Mouse (Mus musculus) lung, embryonic 14.5 days (tissue): Measurements from ENCODE around the gene H2-Oa. TPM values are rescaled to one million over a fixed set of nuclear protein-coding genes. Genes with fewer than 3 reads are reported as not detected.

ENCODE experiments used
- ATAC-seq: fragments of 200-750 bp; cut with Nextera tagmentation; 2 replicates; pipeline ENCODE4 v1.8.0; 2017; ENCODE audit warnings: mild to moderate bottlenecking, moderate TSS enrichment, moderate library complexity; ENCODE audit not compliant: insufficient read depth
- DNase-seq: peaks from one replicate; pipeline ENCODE4 v3.0.0-alpha.2; 2015
- H3K27ac ChIP-seq: fragments of 300-500 bp; sonication (generic); 2 replicates; pipeline ENCODE4 v1.5.1; 2014; ENCODE audit warnings: low read depth, mild to moderate bottlenecking, moderate library complexity
- H3K27me3 ChIP-seq: fragments of 300-500 bp; sonication (generic); 2 replicates; pipeline ENCODE4 v1.6.1; 2014; ENCODE audit warnings: low read length, control low read depth; ENCODE audit not compliant: insufficient read depth
- H3K36me3 ChIP-seq: fragments of 300-500 bp; sonication (generic); 2 replicates; pipeline ENCODE4 v1.6.1; 2014; ENCODE audit warnings: control low read depth; ENCODE audit not compliant: insufficient read depth
- H3K4me1 ChIP-seq: fragments of 300-500 bp; sonication (generic); 2 replicates; pipeline ENCODE4 v1.6.1; 2014; ENCODE audit warnings: antibody characterized with exemption, control low read depth; ENCODE audit not compliant: insufficient read depth
- H3K4me2 ChIP-seq: fragments of 300-500 bp; sonication (generic); 2 replicates; pipeline ENCODE4 v1.6.1; 2014; ENCODE audit warnings: mild to moderate bottlenecking
- H3K4me3 ChIP-seq: fragments of 300-500 bp; sonication (generic); 2 replicates; pipeline ENCODE4 v1.5.1; 2014; ENCODE audit warnings: low read depth, low read length
- H3K9ac ChIP-seq: fragments of 300-500 bp; sonication (generic); 2 replicates; pipeline ENCODE4 v1.6.1; 2014
- H3K9me3 ChIP-seq: fragments of 300-500 bp; sonication (generic); 2 replicates; pipeline ENCODE4 v1.6.1; 2016; ENCODE audit warnings: low read depth, low read length, control low read depth
- CTCF ChIP-seq: IDR thresholded peaks from 2 replicates; pipeline ENCODE4 v1.5.1; 2016; ENCODE audit warnings: antibody characterized with exemption, low read depth
- WGBS: fragments of 180-500 bp; shearing (Covaris S2); extraction: QIAGEN DNeasy Blood & Tissue Kit; methylation state at CpG from one replicate; pipeline ENCODE4 v1.1.7; 2014; 5-methylcytosine and 5-hydroxymethylcytosine counted together
- polyA plus RNA-seq: library from polyadenylated mRNA; unstranded; fragments of >200 nt; fragmentation: Nextera tagmentation; extraction: Ambion mirVana; gene quantifications from 2 replicates; pipeline ENCODE4 v1.2.1, GENCODE M21; 2014

The H2-Oa gene
- polyA plus RNA-seq, 1 experiment from 2014 or later = 0.26 TPM

DNA sequence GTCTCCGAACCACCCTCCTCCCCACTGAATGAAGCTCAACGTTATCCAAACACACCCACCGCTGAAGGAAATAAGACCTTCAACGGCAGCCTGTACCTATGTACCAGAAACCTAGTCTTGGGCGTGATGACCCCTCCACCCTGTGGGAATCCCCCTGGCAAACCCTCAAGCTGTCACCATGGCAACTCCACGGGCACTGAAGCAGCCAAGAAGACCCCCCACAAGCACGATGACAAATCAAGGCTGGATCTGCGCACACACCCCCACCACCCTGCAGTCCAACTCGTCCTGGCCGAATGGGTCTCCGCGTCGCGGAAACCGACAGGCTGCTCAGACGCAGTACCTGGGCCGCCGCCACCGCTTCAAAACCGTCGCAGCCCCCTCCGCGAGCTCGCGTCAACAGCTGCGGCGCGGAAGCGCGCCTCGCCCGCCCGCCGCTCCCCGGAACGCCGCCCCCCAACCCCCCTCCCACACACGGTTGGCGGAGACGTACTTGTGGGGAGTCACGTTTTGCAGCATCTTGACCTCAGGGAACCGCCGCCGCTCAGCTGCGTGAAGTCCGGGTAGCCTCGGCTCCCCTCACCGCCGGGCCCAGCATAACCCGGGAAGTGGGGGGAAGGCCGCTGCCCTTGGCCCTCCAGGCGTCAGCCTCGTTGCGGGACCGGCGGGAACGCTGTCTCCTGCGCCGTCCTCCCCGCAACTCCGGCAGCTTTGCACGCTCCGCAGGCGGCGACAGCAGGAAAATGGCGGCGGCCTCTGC is 26.2 kb downstream of the H2-Oa start:
- ATAC-seq (no peak), DNase-seq (peak; percentile 50)
- 1% methylated on average over 67 of the region's 67 CpGs for WGBS
- Histone ChIP-seq H3K9me3 (no peaks in the 10 kb centered on the region), H3K4me1 (0 out of 2 replicates have a peak, but pooled peaks cover 5% of the 10 kb centered on the region), H3K4me2 (peak overlapping the region; percentile 99), H3K9ac (peak overlapping the region; percentile 94), H3K36me3 (peaks cover 60% of the 10 kb centered on the region), H3K4me3 (peak overlapping the region; percentile 100), H3K27ac (peak overlapping the region; percentile 100), H3K27me3 (no peaks in the 10 kb centered on the region)
- no peak for TF ChIP-seq CTCF

DNA sequence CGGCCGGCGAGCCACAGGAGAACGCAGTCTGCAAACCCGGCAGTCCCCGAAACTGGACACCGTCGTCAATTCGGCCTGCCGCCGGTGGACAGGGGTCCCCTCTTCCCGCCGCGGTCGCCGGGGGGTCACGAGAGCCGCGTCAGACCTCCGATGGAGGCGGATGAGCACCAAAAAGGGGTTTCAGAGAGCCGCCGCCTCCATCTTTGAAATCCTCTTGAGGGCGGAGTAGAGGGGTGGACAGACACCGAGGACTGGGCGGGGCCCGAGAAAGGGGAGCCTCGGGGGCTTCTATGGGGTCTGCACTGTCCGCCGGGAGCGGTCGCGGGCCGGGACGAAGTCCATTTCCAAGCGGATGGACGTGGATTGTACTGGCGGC is 26.7 kb downstream of the H2-Oa start:
- no peaks in the 10 kb centered on the region for H3K9me3 ChIP-seq
- TF ChIP-seq CTCF = 0 out of 2 replicates have a peak, but pooled peaks have one; percentile 6
- H3K9ac ChIP-seq = peak overlapping the region; percentile 94
- peak overlapping the region; percentile 99 for H3K4me2 ChIP-seq
- peaks cover 55% of the 10 kb centered on the region for H3K36me3 ChIP-seq
- 3% methylated on average over 38 of the region's 38 CpGs for WGBS
- peak overlapping the region; percentile 100 for H3K4me3 ChIP-seq
- DNase-seq = no peak
- no peak for ATAC-seq
- no peaks in the 10 kb centered on the region for H3K27me3 ChIP-seq
- peak overlapping the region; percentile 100 for H3K27ac ChIP-seq
- H3K4me1 ChIP-seq = 0 out of 2 replicates have a peak, but pooled peaks cover 5% of the 10 kb centered on the region

DNA sequence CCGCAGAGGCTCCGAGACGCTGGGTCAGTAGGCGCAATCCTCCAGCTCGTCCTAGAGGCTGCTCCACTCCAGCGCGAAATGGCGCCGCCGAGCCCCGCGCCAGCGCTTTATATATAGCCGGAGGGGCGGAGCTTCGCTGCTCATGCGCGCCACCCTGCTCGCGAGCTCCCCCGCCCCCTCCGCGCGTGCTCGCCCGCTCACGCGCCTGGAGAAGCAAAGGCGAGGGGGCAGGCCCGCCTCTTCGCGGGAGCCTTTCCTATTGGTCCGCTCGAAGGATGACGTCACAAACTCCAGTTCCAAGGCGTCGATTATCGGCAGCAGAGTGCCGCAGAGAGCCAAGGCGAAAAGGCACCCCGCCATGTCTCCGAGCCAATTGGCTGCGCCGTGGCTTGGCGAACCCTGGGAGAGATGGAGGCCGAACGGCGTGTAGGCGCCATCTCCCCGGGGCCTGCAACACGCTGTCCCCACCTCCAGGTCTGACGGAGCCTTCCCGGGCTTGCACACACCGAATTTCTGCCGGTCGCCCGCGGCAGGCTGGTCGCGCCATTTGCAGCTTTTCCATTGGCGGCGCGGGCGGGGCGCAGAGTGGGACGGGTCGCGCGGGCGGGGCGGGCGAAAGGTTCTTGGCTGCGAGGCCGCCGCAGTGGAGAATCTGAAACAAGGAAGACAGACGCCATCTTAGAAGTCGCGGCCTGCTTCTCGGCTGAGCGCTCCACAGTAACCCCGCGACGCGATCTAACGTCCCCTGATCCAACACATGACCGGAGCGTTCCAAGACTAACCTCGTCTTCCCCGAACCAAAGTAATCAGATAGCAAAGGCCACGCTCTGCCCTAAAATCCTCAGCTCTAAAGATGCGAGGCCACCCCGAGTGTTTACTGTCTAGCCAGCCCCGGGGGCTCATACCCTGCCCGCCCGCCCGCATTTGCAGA is 27.4 kb downstream of the H2-Oa start, which contains the start of gene H2-DMa:
H2-DMa (plus strand) TSS at position 293 of the 931 bp plus-strand sequence.
- no peak for TF ChIP-seq CTCF
- no peaks in the 10 kb centered on the region for H3K9me3 ChIP-seq
- ATAC-seq (peak; percentile 68), DNase-seq (peak; percentile 100)
- H3K27me3 ChIP-seq = no peaks in the 10 kb centered on the region
- H3K4me1 ChIP-seq = 0 out of 2 replicates have a peak, but pooled peaks cover 5% of the 10 kb centered on the region
- peak within 1 kb of the TSS; percentile 94 for H3K9ac ChIP-seq
- H3K4me2 ChIP-seq = peak within 1 kb of the TSS; percentile 99
- peaks cover 48% of the 10 kb centered on the region for H3K36me3 ChIP-seq
- peak within 1 kb of the TSS; percentile 100 for H3K27ac ChIP-seq
- peak within 1 kb of the TSS; percentile 100 for H3K4me3 ChIP-seq
- WGBS = under 1% methylated on average over 96 of the region's 96 CpGs

GRCm38 (mm10) chr17:34120180-34120723 is 28.1 kb downstream of the H2-Oa start:
- peak; percentile 12 for ATAC-seq
- Histone ChIP-seq H3K36me3 (peaks cover 41% of the 10 kb centered on the region), H3K4me2 (peak overlapping the region; percentile 99), H3K27ac (peak overlapping the region; percentile 100), H3K27me3 (no peaks in the 10 kb centered on the region), H3K4me3 (peak overlapping the region; percentile 100), H3K4me1 (0 out of 2 replicates have a peak, but pooled peaks cover 5% of the 10 kb centered on the region), H3K9ac (peak overlapping the region; percentile 92), H3K9me3 (no peaks in the 10 kb centered on the region)
- DNase-seq = peak; percentile 92
- WGBS = under 1% methylated on average over 40 of the region's 42 CpGs
- no peak for TF ChIP-seq CTCF

GRCm38 (mm10) chr17:34120814-34121171 is 28.7 kb downstream of the H2-Oa start:
- peak overlapping the region; percentile 99 for H3K4me2 ChIP-seq
- H3K36me3 ChIP-seq = peaks cover 37% of the 10 kb centered on the region
- WGBS = 1% methylated on average over 31 of the region's 31 CpGs

GRCm38 (mm10) chr17:34121172-34121878 is 29.2 kb downstream of the H2-Oa start:
- Histone ChIP-seq H3K27me3 (no peaks in the 10 kb centered on the region), H3K36me3 (peaks cover 37% of the 10 kb centered on the region), H3K9me3 (no peaks in the 10 kb centered on the region), H3K27ac (peak overlapping the region; percentile 100), H3K4me1 (0 out of 2 replicates have a peak, but pooled peaks cover 5% of the 10 kb centered on the region), H3K4me3 (peak overlapping the region; percentile 100), H3K9ac (peak overlapping the region; percentile 92), H3K4me2 (peak overlapping the region; percentile 99)
- DNase-seq (peak; percentile 90), ATAC-seq (peak; percentile 29)
- TF ChIP-seq CTCF = no peak
- under 1% methylated on average over 34 of the region's 35 CpGs for WGBS

More at GRCm38 (mm10) chr17:34120814-34121171, 28.7 kb downstream of the H2-Oa start:
- no peaks in the 10 kb centered on the region for H3K9me3 ChIP-seq
- H3K4me1 ChIP-seq = 0 out of 2 replicates have a peak, but pooled peaks cover 5% of the 10 kb centered on the region
- H3K27me3 ChIP-seq = no peaks in the 10 kb centered on the region
- peak overlapping the region; percentile 100 for H3K27ac ChIP-seq
- DNase-seq = no peak
- H3K4me3 ChIP-seq = peak overlapping the region; percentile 100
- peak; percentile 14 for ATAC-seq
- H3K9ac ChIP-seq = peak overlapping the region; percentile 92
- TF ChIP-seq CTCF = peak; percentile 25; the same call in 1 of the 2 replicates
